Mouse (Mus musculus) layer of hippocampus, adult 18-20 months (tissue): ENCODE measurements around the gene Gm1043. TPM values are rescaled to one million over a fixed set of nuclear protein-coding genes. Genes with fewer than 3 reads are reported as not detected.

Source experiments
- DNase-seq, 2 experiments: peaks; one replicate each; pipeline ENCODE4 v3.0.0; 2022; ENCODE audit warnings: low spot score in 2 of 2
- long read RNA-seq: library from polyadenylated mRNA; stranded (forward); transcript quantifications from one replicate; pipeline ENCODE4 v2.0.0, GENCODE M21; 2021
- total RNA-seq, 2 experiments: library from RNA; stranded (reverse); gene quantifications; 2 replicates each; pipeline ENCODE4 v1.2.3; 2021

Gene Gm1043
- total RNA-seq, result 10 to 100 TPM; 27.1 to 29.1 TPM
- long read RNA-seq, partial matches to known transcripts, result 0 of 3 reads
- long read RNA-seq, other reads (novel, unspliced or antisense), result 3 of 3 reads

GRCm38 (mm10) chr5:37085241-37085640 lies at the start of gene Gm1043:
TSS of gene Gm1043 (plus strand) at chr5:37085370.
- no peak for DNase-seq

- DNase-seq, result peak in 1 of 2 experiments; percentile 43
Observed at GRCm38 (mm10) chr5:37035896-37036295, 49.3 kb upstream of the Gm1043 start.

DNA sequence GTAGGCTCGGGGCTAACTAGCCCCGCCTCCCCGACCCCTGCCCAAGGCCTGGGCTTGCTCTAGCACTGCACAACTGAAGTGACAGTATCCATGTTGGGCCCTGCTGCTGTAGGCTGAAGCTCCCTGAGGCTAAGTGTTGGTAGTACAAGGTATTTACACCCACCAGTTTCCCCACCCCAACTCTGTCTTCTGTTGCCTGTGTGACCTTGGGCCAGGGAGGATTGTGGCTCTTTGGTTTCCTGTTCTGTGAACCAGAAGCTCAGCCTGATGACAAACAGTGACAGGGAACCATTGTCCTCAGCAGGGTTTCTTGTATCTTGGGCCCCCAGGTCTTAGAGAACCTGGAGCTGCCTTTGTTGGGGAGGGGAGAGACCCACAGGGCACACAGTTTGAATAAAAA lies 48.3 kb upstream of the Gm1043 start:
- no peak for DNase-seq

DNA sequence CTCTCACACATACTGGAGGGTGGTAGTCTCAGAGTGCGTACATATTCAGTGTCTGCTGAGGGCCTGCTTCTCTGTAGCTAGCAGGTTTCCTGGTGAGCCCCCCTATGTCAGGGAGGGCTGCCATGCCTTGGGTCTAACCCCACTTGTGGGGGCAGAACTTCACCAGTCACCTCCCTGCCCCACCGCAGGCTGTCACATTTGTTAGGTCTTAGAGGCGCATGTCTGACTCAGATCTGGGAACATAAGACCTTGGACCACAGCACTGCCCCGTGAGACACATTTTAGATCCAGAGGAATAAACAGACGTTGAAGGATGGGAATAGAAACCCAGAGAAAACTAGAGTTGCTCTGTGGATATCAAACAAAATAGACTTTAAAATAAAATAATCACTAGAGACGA lies 45.3 kb upstream of the Gm1043 start:
- no peak for DNase-seq

GRCm38 (mm10) chr5:37040711-37041110 lies 44.5 kb upstream of the Gm1043 start:
- no peak for DNase-seq

GRCm38 (mm10) chr5:37041651-37042050 lies 43.5 kb upstream of the Gm1043 start:
- DNase-seq, result no peak

DNA sequence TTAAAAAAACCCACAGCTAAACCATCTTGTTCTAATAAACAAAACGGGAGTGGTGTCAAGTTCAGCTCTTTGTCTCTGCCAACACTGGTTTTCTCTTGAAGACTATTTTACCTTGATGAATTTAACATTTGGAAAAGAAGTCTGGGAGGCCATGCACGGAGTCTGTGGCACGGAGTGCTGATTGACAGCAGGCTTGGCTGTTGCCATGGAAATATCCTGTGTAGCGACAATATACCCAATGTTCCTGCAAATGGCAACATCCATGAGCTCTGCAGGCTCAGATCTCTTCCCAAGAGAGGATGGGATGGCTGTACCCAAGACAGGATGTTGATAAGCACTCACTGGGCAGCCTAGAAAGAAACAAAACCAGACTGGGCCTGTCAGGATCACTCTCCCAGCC lies 42.2 kb upstream of the Gm1043 start:
- peak in 1 of 2 experiments; percentile 64 for DNase-seq

DNA sequence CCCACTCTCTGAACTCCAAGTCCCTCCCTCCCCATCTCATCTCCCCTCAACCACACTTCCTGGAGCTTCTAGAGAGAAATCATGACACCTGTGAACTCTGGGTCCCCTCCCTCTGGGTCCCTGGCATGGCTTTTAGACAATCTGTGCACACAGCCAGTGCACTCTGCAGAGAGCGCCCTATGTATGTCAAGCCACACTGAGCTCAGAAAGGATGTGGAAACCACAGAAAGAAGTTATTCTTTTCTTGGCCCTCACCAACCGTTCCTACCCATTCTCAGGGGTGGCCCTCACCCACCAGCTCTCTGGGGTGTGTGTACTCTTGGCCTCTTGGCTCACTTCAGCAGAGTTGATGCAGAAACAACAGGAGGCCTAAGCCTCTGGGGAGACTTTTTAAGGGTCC lies 40.4 kb upstream of the Gm1043 start:
- no peak for DNase-seq

GRCm38 (mm10) chr5:37045582-37045981 lies 39.6 kb upstream of the Gm1043 start:
- DNase-seq, result no peak

DNA sequence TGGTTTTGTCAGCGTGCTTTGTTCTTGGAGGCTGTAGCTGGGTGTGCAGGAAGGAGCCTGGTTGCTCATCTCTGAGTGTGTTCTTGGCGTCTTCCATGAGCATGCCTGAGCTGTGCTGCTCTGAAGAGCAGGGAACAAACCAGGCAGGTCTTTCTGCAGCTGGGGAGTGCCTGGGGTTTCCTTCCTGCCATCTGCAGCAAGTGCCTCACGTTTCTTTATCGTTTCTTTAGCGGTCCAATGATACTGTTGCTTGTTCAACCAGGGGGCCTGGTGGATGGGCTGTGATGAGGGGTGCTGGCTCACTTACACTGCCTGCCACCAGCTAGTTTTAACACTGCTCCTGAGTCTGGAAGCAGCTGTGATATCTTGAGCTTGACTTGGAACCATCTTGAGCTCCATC lies 38.4 kb upstream of the Gm1043 start:
- DNase-seq, result no peak

DNA sequence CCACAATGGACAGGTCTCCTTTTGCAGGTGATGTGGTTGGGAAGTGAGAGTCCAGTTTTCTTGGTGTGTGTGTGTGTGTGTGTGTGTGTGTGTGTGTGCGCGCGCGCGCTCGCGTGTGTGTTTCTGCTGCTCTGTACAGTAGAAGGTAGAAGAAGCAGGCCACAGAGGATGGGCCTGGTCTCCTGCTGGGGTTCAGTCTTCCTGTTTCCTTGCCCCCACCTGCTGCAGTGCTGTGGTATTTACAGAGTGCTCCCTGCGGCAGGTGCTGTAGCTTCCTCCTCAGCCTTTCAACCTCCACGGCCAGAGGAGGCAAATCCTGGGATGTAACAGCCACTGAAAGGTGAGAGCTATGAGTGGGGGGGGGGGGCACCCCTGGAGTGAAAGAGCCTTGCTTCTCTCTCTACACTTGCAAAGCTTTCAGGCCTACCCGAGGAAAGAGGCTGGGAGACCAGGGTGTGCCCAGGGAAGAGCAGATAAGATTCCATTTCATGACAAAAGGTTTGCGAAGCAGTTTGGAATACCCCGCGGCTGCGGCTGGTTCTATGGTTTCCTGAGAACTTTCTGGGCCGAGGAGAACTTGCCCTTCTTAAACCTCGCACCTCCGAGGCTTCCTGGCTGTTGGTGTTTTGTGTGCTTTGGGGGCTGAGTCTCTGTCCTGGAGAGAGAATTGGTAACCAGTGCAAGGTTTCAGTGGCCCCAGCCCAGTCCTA lies 37.8 kb upstream of the Gm1043 start:
- no peak for DNase-seq

DNA sequence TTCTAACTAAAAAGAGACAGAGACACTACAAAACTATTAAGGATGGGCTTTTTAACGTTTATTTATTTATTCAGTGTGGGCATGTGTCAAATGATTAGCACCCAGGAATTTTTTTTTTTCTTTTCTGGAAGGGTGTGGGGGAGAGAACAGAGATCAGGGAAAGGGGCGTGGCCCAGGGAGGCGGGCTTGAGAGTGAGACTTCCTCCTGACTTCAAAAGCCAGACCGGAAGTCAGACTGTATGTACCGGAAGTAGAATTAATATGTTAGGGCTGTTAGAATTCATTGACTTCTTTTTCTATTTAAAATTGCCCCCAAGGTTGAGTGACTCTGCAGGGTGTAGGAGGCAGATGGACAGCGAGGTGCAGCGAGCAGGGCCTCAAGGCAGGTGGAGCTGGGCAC lies 37.2 kb upstream of the Gm1043 start:
- DNase-seq, result no peak

DNA sequence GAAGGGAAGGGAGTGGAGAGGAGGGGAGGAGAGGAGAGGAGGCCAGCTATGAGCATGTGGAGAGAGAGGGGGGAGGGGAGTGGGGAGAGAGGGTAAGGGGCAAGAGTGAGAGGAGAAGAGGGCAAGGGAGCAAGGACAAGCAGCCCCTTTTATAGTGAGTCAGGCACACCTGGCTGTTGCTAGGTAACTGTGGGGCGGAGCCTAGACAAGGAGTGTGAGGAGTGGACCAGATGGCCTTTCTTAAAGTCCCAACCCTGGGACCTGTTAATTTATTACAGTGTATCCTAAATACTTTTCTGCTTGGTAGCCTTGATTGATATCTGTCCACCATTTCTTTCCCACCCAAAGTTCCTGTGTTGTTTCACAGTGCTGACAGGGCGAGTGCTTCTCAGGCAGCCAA lies 36.1 kb upstream of the Gm1043 start:
- DNase-seq, result no peak

DNA sequence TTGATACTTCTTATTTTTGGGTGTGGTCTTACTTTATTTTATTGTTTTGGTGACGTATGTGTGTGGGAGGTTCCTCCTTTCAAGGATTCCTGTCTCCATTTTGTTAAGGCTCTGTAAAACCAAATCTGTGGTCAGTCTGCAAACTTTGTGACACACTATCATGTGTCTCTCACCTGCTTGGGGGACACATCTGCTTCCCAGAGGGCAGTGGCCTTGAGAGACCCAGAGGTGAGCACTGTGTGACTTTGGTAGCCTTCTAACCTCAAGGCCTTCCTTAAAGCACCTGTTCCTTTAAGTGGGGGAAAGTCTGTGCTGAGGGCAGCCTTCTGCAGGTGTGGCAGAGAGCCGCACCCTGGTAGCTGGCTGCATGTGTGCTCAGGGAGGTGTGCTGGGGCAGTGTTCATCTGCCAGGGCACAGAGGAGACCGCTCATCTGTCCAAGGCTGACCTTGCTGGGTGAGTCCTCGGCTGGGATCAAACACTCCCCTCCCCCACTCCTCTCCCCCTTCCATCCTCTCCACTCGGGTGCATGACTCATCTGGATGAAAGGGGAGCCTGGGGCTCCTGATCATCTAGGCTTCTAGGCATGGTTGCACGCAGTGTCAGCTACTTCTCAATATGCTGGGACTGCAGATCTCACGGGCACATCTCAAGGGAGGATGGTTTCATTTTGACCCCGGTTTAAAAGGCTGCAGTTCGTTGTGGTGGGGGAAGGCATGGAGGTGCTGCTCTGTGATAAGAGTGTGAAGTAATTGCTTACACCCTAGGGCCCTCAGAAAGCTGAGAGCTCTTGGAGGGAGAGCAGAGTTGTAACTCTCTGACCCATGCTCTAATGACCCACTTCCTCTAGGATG lies 34.4 kb upstream of the Gm1043 start:
- DNase-seq, result no peak

DNA sequence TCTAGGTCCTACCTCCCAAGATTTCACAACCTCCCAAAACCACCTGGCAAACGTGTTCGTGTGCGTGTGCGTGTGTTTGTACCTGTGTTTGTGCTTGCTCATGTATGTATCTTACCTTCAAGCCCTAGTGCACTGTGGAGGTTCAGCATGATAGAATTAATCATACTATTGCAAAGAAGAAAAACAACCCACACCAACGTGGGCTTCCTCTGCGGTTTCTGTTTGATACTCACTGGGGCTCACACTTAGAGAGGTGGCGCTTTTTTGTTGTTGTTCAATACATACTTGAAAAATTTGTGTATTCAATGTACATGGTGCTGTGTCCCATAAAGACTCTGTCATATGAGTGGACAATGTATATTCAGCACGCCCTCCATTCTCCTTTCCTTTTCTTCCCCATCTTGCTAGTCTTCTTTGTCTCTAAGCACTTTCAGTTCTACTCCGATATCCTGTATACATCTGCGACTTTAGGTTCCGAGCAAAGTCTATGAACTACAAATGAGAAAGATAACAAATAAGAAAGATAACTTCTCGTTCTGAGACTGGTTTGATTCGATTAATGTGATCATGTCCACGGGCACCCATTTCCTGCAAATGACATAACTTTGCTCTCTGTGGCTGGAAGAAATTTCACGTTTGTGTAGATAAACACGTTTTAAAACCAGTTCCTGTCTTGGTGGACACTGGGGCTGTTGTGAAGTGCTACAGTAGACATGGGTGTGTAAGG lies 33.6 kb upstream of the Gm1043 start:
- DNase-seq, result no peak

DNA sequence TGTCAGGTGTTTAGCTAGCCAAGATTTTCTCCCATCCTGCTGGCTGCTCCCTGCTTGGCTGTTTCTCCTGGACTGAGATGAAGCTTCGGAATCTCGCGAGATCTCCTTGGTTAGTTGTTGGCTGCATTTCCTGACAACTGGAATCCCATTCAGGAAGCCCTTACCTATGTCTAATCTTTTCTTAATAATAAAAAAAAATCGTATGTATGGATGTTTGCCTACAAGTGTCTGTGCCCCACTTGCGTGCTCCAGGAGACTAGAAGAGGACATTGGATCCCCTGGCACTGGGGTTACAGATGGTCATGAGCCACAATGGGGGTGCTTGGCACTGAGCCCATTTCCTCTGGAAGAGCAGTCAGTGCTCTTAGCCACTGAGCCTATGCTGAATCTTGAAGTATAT lies 32.3 kb upstream of the Gm1043 start:
- DNase-seq, result no peak

GRCm38 (mm10) chr5:37055789-37056188 lies 29.4 kb upstream of the Gm1043 start:
- no peak for DNase-seq

DNA sequence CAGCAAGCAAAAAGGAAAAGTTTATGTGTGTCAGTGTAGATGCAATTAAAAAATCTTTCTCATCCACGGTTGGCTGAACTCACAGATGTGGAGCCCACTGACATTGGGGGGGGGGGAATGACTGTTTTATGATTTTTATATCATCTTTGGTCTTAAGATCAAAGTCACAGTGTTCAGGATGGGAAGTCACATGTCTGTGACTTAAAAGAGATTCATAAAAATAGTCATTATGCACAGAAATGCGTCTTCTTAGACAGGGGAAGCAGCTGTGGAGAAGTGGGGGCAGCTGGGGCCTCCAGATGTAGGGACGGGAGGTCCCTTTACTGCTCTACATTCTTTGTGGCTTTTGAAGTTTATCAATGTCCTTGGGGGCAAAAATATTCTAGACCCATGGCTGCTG lies 28.7 kb upstream of the Gm1043 start:
- no peak for DNase-seq

GRCm38 (mm10) chr5:37061612-37062011 lies 23.6 kb upstream of the Gm1043 start:
- no peak for DNase-seq

DNA sequence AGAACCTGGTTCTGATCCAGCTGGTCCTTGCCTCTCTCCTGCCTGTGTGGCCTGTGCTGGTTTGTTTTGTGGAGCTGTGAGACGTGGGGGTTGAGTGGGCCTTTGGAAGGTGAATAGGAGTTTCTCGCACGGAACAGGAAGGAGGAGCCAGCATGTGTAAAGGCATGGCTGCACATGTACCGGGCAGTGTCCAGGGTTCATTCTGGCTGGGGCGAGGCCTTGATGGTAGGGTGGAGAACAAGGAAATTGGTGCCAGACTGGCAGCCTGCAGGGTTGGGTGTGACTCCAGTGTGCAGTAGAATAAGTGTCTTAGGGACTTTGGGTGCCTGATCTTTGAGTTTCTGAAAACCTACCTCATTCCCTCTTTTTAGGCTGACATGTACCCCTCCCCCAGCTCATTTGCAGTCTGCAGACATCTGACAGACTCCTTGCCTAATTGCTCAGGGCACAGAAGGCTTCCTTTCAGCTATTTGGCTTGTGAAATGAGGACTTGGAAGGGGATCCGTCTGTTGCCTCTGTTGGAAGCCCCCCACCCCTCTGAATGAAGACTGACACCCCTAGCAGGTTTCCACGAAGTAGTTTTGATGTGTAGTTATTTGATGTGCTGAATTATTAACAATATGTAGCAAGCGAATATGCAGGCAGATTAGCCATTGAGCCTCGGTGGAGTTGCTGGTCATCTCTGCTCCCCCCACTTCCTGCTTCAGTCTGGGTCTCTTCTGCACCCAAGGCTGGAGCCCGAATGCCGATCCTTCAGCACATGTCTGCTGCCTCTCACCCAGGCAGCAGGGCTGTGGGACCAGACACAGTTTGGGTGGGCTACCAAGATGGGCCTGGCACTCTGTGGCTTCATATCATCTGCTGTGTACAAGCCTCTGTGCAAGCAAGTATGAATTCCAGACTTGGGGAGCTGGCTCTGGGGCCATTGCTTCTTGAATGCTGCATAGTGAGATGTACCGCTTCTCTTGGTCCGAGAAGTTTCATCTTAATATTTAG lies 20.4 kb upstream of the Gm1043 start:
- peak in 1 of 2 experiments; percentile 48 for DNase-seq
